Mouse (Mus musculus): Measurements from ENCODE around the gene Efna1.

DNA sequence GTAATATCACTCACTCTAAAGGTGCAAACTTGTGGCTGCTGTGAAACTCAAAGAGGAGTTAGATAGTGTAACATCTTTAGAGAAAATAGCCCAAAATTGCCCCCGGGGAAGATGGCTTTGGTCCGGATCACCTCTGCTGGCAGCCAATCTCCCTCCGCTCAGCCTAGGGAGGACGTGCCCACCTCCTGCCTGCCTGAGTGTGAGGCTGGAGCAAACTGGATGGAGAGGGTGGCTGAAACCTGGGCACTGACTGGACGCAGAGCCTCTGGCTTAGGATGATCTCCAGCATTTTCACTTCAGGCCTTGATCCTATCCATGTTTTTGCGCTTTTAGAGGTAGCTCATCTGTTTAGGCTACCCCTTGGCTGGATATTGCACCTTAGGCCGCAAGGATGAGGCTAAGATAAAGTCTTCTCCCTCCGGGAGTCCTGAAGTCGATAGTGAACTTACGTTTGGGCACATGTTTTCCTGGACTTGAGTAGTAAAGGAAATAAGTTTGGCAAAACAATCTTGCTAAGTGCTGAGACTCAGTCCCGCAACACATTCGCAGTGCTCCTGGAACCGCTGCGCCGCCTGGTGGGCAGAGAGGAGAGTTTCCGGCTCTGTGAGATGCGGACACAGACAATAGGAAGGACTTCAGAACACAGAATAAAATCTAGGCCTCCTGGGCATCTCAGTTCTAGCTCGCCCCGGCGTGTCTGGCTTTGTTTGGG is 793 bp upstream of the Efna1 start:
- TF ChIP-seq CTCF (conservative IDR thresholded peaks at IDR 0.05; ENCODE audit: insufficient read depth, insufficient read length, low read depth, low read length) (peak; percentile 96), POLR2A (IDR thresholded peaks at IDR 0.05; ENCODE audit: low read depth, low read length) (no peak)
